Mouse (Mus musculus) myocyte (in vitro differentiated cells): ENCODE measurements around the gene Taf1c.

Experiments used
- MAX ChIP-seq: IDR thresholded peaks from one replicate; pipeline ENCODE4 v1.6.1; 2011; ENCODE audit warnings: low read depth, mild to moderate bottlenecking, control low read depth
- MYOG ChIP-seq, 3 experiments: IDR thresholded peaks; one replicate each; pipeline ENCODE4 v1.6.1; 2011; ENCODE audit warnings: control low read depth in 2 of 3, low read depth in 2 of 3, mild to moderate bottlenecking in 2 of 3; ENCODE audit not compliant: insufficient read length in 2 of 3, control insufficient read depth in 1 of 3, insufficient read depth in 1 of 3
- POLR2A ChIP-seq: IDR thresholded peaks from one replicate; pipeline ENCODE4 v1.6.1; 2011; ENCODE audit warnings: low read depth, mild to moderate bottlenecking, control low read depth, moderate library complexity; ENCODE audit not compliant: insufficient read length
- REST ChIP-seq: IDR thresholded peaks from one replicate; pipeline ENCODE4 v1.6.1; 2011; ENCODE audit warnings: mild to moderate bottlenecking, control low read depth, moderate library complexity; ENCODE audit not compliant: insufficient read depth, insufficient read length

GRCm38 (mm10) chr8:119642960-119643359 is 37.9 kb upstream of the Taf1c start:
- TF ChIP-seq POLR2A (no peak), REST (no peak), MYOG (IDR thresholded peaks at IDR 0.05; ENCODE audit: control insufficient read depth in 1 of 3, insufficient read depth in 1 of 3, insufficient read length in 2 of 3, low read depth in 2 of 3) (no peak), MAX (no peak)
